ENCODE assay signal across 8 mouse cellular contexts in genomic region chr3:75861677-75862076, GRCm38 (mm10).
A peak's percentile ranks its signal among the peaks of the same experiment; 100 is the strongest.
DNase-seq lines count a peak whose midpoint lies in the region; ATAC-seq lines count a peak whose summit lies in the region.

No protein-coding gene starts in this region.

- ATAC-seq in erythroblast, adult 5-6 weeks (replicated peaks; ENCODE audit: low FRiP score, poor library complexity, severe bottlenecking): peak; percentile 73; the same call in 1 of the 2 replicates

- peak; percentile 29 to 44 for DNase-seq in adrenal gland, adult 18-20 months (ENCODE audit: low spot score in 2 of 2)
- DNase-seq in adrenal gland, adult 8-10 months: no peak
- peak; percentile 29 to 41 for DNase-seq in left cerebral cortex, adult 18-20 months (ENCODE audit: low spot score in 2 of 2)
- DNase-seq in left cerebral cortex, adult 11 months (ENCODE audit: low spot score): no peak
- peak; percentile 70 for DNase-seq in ZHBTc4 (ENCODE audit: low read depth, low spot score)
- DNase-seq in lung, adult 18-20 months: peak; percentile 18 to 29
- DNase-seq in spleen, postnatal 10 days (ENCODE audit: low spot score in 2 of 2): peak; percentile 51 to 82

Comparison
In these comparisons a context has a peak if more than half of its experiments do, and no peak if none do; other contexts are left out.
1. DNase-seq: peak in adrenal gland, adult 18-20 months (2 of 2), left cerebral cortex, adult 18-20 months (2 of 2), ZHBTc4 (single experiment), lung, adult 18-20 months (2 of 2) and spleen, postnatal 10 days (2 of 2); none in adrenal gland, adult 8-10 months (single experiment) and left cerebral cortex, adult 11 months (single experiment).